Mouse (Mus musculus) E14TG2a.4 (cell line): ENCODE measurements at regions not wholly inside any gene's neighbourhood (a gene's known extent, or its start where the extent isn't known, plus 50 kb on each side); places are given as distances from the start of the nearest gene placed in this dataset.

ENCODE experiments used
- H3K27me3 ChIP-seq: 2 replicates; pipeline ENCODE4 v1.6.1; 2014; ENCODE audit warnings: low read length, control low read depth; ENCODE audit not compliant: insufficient read depth
- H3K36me3 ChIP-seq: 2 replicates; pipeline ENCODE4 v1.6.1; 2014; ENCODE audit warnings: low read length, control low read depth; ENCODE audit not compliant: insufficient read depth
- H3K4me1 ChIP-seq: replicated peaks from 2 replicates; pipeline ENCODE4 v1.6.1; 2014; ENCODE audit warnings: low read depth, low read length, control low read depth
- H3K4me3 ChIP-seq: replicated peaks from 2 replicates; pipeline ENCODE4 v1.5.1; 2014; ENCODE audit warnings: mild to moderate bottlenecking, low read length
- H3K9me3 ChIP-seq: 2 replicates; pipeline ENCODE4 v1.6.1; 2014; ENCODE audit warnings: low read length, control low read depth
- CTCF ChIP-seq: conservative IDR thresholded peaks from 2 replicates; pipeline ENCODE4 v1.5.1; 2014; ENCODE audit warnings: low read length
- NANOG ChIP-seq: IDR thresholded peaks from 2 replicates; pipeline ENCODE4 v1.6.1; 2014; ENCODE audit warnings: borderline replicate concordance, low read length, mixed read lengths
- POU5F1 ChIP-seq: IDR thresholded peaks from 2 replicates; pipeline ENCODE4 v1.6.1; 2014; ENCODE audit warnings: low read length, borderline replicate concordance

DNA sequence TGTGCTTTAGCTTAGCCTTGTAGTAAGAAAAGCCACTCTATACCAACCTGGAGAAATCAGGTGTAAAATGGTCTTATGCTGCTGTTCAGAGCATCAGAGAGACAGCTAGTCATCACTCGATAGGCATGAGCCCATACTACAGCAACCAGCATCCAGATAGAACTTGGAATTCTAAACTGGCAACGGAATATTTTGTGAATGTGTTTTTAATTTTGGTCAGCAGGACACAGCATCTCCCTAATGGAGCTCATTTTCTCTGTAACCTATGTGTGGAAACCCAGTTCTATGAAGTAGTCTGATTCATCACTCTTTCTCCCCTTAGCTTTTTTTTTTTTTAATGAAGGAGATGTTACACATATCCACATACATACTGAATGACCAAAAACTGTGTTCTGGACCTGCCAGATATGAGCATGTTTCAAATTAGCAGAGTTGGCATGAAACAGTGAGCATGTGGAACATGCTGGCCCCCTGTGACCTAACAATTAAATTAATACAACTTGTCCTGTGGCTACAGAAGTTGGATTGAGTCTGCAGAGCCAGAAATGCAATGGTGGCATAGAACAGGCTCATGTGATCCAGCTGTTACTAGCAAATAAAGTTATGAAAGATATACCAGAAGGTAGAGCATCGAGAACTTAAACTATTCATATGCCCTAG lies 160.5 kb downstream of the Gipc2 start:
- no peaks in the 10 kb centered on the region for H3K4me1 ChIP-seq
- H3K9me3 ChIP-seq = no peaks in the 10 kb centered on the region
- H3K4me3 ChIP-seq = no peak overlapping the region
- no peaks in the 10 kb centered on the region for H3K36me3 ChIP-seq
- TF ChIP-seq NANOG (no peak), CTCF (no peak), POU5F1 (no peak)
- H3K27me3 ChIP-seq = no peaks in the 10 kb centered on the region

DNA sequence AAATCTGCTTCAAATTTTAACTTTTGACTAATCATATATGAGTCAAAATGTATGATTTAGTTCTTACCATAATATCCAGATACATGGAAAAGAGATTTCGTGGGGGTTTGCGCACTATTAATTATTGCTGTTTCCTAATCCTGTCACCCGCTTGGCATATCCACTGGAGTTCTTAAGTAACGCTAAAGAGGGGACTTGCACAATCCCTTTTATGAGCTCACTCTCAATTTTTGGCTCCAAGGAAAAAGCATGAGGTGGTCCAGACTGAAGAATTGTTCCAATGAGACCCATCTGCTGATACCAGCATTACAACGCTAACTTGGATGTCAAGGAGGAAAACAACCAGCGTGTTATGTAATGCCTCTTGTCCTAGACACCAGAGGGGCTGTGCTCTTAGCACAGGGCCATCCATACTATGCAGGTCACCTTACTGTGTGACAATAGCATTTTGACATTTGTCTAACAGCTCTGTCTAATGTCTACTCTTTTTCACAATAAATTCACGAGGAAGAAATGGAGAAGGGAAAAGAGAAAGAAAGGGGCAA lies 161.5 kb downstream of the Gipc2 start:
- Histone ChIP-seq H3K9me3 (no peaks in the 10 kb centered on the region), H3K4me1 (no peaks in the 10 kb centered on the region), H3K36me3 (no peaks in the 10 kb centered on the region), H3K4me3 (no peak overlapping the region), H3K27me3 (no peaks in the 10 kb centered on the region)
- TF ChIP-seq NANOG (no peak), POU5F1 (no peak), CTCF (no peak)

DNA sequence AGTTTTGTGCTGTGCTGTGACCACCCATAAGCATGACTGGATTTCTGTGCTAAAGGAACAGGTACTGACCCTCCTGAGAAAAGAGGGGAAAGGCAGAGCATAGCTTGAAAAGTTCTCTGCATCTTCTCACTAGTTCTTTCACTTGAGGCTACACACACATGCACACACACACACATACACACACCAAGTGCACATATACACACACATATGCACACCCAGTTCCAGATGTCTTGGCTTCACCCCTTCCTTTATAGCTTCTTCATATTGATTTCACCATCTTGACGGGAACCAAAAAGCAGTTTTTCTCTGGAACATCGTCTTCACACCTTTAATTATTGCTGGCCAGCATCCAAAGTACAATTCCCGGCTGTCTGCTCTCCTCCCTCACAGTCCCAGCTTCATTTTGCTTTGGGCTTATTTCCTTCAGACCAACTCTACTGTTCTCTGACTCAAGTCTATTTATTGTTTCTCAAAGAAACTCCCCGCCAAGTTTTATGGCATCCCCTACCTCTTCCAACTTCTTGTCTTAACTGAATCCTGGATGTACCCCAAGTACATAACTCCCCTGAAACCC lies 160.2 kb upstream of the Ptgfr start:
- no peaks in the 10 kb centered on the region for H3K36me3 ChIP-seq
- H3K4me1 ChIP-seq = no peaks in the 10 kb centered on the region
- H3K9me3 ChIP-seq = no peaks in the 10 kb centered on the region
- peaks cover 25% of the 10 kb centered on the region for H3K27me3 ChIP-seq
- no peak overlapping the region for H3K4me3 ChIP-seq
- no peak for TF ChIP-seq CTCF
- no peak for TF ChIP-seq NANOG
- no peak for TF ChIP-seq POU5F1

DNA sequence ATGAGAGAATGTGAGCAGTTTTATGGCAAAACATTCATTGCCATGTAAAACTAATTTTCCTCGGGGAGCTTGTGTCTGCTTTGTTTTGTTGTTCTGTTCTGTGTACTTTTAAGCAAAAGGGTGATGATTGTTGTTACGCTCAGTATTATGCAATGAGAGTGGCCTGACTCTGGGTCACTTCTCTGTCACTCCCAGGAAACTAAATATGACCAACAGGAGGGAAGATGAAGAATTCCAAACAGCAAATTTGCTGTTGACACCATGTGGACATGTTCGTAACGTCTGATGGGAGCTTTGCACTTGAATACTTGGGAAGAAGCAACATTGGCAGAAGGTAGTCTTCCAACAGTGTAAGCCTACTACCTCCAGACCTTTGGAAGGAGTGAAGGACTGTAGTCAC lies 159.7 kb upstream of the Ptgfr start:
- H3K4me1 ChIP-seq = no peaks in the 10 kb centered on the region
- TF ChIP-seq NANOG (no peak), POU5F1 (no peak), CTCF (no peak)

DNA sequence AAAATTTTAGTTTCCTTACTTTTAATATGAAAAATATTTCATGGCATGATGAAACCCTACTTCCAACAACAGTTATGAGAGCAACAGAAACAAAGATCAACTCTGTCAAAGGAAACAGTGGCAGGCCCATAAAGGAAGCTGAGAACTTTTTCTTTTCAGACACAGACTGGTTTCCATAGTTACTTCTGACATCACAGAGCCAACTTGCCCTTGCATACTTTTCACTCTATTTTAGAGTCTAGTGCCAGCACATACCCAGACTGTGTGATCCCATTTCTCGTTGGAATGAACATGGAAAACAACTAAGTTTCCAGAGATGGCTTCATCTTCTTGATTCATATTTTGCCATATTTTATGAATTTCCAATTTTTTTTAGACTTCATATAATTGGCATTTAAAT lies 150.8 kb upstream of the Ptgfr start:
- H3K4me3 ChIP-seq = no peak overlapping the region
- TF ChIP-seq NANOG (no peak), CTCF (no peak), POU5F1 (no peak)
- H3K9me3 ChIP-seq = peaks cover 27% of the 10 kb centered on the region
- H3K27me3 ChIP-seq = no peaks in the 10 kb centered on the region; the same call in 1 of the 2 replicates
- H3K4me1 ChIP-seq = no peaks in the 10 kb centered on the region
- no peaks in the 10 kb centered on the region for H3K36me3 ChIP-seq

More for the DNA sequence above, 159.7 kb upstream of the Ptgfr start:
- Histone ChIP-seq H3K4me3 (no peak overlapping the region), H3K27me3 (peaks cover 25% of the 10 kb centered on the region), H3K9me3 (no peaks in the 10 kb centered on the region), H3K36me3 (no peaks in the 10 kb centered on the region)

DNA sequence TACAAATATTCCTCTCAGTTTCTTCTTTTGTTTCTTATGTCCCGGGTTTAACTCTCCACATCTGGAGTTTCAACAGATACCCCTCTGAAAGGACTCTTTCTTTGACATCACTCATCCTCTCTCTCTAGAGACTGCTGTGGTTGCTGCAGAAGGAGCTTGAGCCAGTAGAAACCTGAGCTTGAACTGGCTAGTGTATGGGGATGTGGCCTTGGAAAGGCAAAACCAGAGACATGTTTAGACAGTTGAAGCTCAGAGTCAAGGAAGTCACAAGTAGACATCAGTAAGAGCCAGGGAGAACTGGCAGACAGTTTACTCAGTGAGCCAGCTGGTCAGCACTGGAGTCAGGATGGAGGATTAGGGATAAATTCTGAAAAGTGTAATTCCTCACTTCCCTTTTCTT lies 140.7 kb upstream of the Ptgfr start:
- TF ChIP-seq CTCF = no peak
- TF ChIP-seq POU5F1 = no peak
- TF ChIP-seq NANOG = no peak
- Histone ChIP-seq H3K9me3 (peaks cover 14% of the 10 kb centered on the region; the same call in 1 of the 2 replicates), H3K4me3 (no peak overlapping the region), H3K36me3 (no peaks in the 10 kb centered on the region), H3K27me3 (no peaks in the 10 kb centered on the region), H3K4me1 (no peaks in the 10 kb centered on the region)

DNA sequence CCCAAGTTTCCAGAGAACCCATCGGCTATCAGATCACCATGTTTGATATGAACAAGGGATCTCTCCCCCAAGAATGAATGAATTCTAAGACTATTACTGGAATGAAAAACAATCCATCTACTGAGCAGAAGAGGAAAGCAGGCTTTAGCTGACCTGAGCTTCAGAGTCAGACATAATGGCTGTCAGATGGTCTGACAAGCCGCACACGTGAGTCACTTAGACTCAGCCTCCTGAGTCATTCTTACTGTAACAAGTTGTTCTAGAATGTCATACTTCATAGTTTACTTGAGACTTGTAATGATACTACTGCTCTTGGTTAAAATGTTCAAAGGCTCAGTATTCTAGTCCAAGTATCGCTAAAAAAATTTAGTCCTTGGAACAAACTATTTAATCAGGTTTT lies 140.2 kb upstream of the Ptgfr start:
- Histone ChIP-seq H3K9me3 (peaks cover 14% of the 10 kb centered on the region; the same call in 1 of the 2 replicates), H3K4me1 (no peaks in the 10 kb centered on the region), H3K4me3 (no peak overlapping the region), H3K36me3 (no peaks in the 10 kb centered on the region), H3K27me3 (no peaks in the 10 kb centered on the region)
- TF ChIP-seq NANOG (no peak), CTCF (no peak), POU5F1 (no peak)

DNA sequence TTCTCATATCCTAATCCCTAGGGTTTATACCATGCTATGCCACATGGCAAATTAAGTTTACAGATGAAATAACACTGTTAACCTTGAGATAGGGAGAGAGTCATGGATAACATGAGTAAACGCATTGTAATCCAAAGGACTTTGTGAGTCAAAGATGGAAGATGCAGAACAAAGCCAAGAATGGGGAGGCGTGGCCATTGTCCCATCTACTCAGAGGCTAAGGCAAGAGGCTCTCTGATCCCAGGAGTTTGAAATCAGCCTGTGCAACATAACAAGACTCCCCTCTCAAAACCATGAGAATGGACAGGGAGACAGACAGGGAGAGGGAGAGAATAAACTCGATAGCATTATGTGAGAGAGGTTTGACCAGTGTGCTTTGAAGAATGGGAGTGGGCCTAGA lies 112.4 kb upstream of the Ptgfr start:
- H3K27me3 ChIP-seq = no peaks in the 10 kb centered on the region
- TF ChIP-seq CTCF = no peak
- no peak for TF ChIP-seq NANOG
- no peak for TF ChIP-seq POU5F1
- H3K4me1 ChIP-seq = no peaks in the 10 kb centered on the region
- H3K36me3 ChIP-seq = no peaks in the 10 kb centered on the region
- H3K4me3 ChIP-seq = no peak overlapping the region
- H3K9me3 ChIP-seq = no peaks in the 10 kb centered on the region
